Mouse (Mus musculus) retina, embryonic 14.5 days (tissue): ENCODE measurements around the gene Rsph9.

Experiments
- DNase-seq: peaks from one replicate; pipeline ENCODE4 v3.0.0-alpha.2; 2015; ENCODE audit warnings: low spot score

Gene Rsph9

GRCm38 (mm10) chr17:46102608-46103159, 41.3 kb downstream of the Rsph9 start:
- no peak for DNase-seq

DNA sequence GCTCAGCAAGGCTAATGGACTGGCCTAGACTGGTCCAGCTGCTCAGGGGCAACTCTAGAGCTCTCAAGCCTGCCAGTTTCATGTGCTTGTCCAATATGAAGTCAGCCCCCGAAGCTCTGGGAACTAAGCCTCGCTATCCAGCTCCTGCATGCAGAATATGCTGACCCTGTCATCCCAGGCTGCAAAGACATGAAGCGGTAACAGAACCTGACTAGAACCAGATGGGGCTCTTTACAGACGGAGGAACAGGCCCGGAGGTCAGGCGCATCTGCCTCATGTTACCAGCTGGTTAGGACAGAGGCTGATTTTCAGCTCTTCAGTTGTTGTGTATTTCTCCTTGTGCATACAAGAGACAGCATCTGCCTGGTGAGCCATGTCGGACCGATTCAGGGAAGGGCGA, 42.1 kb downstream of the Rsph9 start:
- DNase-seq: no peak

GRCm38 (mm10) chr17:46098525-46098924, 45.5 kb downstream of the Rsph9 start:
- no peak for DNase-seq

DNA sequence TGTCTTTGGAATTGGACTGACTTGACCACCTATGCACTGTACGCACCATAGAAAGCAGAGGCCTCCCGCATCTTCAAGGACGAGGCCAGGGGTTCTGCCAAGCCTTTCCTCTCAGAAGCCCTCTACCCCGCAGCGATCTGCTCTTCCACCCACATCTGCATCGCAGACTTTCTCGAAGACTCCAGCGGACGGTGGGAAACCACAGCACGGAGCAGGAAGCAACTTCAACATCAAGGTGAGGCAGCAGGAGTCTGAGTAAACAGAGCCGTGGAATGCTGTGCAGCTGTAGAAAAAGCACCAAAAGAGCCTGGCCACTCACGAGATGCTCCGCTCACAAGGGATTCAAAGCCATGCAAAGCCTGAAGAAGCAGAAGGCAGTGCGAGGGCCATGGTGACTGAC, 52.1 kb downstream of the Rsph9 start:
- DNase-seq: no peak

GRCm38 (mm10) chr17:46091351-46091750, 52.7 kb downstream of the Rsph9 start:
- DNase-seq: no peak

DNA sequence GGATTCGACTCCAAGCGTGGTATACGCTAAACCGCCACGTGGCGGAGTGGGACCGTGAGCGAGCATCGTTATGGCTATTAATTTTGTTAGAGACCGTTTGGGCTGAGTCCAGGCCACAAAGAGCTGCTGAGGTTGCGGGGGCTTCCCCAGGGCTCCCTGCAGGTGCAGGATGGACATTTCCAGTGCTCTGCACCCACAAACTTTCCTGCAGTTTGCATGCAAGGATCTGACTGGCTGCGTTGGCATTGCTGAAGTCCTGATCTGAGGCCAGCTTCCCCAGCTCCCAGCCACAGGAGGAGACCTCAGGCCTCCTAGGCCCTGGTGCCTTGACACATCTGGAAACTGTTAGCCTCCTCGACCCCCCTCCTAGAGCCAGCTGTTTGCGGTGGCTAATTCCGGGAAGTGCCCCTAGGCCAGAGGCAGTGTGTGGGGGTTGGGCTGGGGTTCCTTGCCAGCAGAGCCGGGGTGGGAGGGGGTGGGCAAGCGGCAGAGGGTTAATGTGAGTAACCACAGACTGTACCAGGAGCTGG, 57.6 kb downstream of the Rsph9 start:
- DNase-seq: no peak

DNA sequence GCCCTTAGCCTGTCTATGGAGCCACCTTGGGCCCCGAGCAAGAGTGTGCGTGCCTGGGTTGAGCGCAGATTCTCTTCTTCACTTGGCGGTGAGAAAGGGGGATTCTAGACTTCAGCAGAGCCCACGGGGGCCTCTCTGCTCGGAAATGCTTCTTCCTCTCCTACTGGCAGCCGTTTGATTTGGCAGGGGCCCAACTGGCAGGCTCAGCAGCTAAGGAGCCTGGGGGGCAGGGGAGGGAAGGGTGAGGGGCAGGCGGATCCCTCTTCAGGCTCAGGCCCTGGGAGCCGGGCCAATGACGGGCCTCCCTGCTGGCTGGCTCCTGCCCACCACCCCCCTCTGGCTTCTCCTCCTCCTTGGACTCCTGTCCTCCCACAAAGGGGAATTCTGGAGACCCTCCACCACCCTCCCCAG, 59.9 kb downstream of the Rsph9 start:
- DNase-seq: no peak

- no peak for DNase-seq
These were observed 60.6 kb downstream of the Rsph9 start for GRCm38 (mm10) chr17:46083381-46083780.

GRCm38 (mm10) chr17:46081657-46082056, 62.4 kb downstream of the Rsph9 start:
- no peak for DNase-seq

DNA sequence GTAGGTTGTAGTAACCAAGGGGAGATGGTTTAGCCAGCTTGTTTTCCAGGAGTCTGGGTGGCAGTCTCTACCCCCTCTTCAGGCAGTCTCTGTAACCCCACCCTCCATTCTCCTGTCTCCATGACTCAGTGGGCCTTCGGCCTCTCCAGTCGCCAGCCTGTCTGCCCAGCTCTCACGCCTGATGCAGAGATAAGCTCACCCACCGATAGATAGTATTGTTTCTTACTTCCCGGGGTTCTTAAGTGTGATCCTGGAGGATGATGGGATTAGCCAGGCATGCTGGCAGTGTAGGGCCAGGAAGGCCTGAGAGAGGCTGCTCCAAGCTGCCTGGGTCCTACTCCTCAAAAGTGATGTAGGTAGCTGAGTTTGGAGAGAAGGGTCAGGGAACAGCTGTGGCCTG, 63.0 kb downstream of the Rsph9 start:
- no peak for DNase-seq

DNA sequence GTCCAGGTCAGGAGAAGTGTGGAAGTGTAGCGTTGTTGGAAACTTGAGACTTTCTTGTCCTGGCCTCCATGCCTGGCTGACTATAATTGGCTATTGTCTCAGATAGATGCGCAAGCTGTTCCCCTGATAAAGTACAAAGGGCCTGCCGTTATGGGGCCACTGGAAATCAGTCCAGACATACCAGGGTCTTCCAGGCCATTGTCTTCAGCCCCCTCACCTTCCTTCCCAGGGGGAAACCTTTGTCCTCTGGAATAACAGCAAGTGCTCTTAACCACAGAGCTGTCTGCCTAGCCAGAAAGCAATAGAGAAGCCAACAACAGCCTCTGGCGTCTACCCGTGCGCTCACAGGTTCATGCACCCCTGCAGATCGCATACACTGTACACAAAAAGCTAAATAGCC, 63.6 kb downstream of the Rsph9 start:
- peak; percentile 28 for DNase-seq

DNA sequence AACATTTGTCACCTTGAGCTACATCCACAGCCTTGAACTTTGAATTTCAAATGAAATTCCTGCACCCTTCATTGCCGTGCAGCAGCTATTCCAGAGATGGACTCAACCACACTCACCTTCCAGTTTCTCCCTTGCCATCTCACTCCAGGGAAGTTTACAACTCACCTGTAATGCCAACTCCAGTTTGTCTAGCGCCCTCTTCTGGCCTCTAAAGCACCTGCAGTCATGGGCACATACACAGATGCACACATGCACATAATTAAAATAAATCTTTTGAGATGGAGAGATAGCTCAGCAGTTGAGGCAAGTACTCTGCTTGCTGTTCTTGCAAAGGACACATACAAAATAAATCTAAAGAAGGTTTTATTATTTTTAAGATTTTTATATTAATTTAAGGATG, 65.0 kb downstream of the Rsph9 start:
- DNase-seq: no peak

DNA sequence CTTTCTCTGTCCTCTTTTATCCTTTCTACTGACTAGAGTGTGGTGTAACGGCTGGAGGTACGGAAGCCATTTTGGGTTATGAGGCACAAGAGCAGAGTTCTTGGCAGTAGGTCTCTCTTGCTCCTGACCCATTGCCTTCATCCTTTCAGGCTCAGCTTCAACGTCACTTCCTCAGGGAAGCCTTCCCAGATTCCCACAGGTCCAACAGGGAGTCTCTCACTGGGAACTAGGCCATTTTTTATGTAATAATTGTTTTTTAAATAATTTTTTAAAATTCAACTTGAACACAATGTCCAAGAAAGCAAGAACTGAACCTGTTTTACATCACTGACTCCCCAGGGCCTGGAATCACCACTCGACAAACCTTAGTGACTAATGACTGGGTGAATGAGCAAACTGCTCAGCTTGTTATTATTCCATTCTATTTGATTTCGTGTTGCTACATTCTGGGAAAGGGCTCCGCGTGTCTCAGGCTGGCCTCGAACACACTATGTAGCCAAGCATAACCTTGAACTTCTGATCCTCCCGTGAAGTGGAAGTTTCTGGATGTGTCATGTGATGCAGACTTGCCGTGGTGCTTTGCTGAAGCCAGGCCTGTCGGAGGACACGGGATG, 66.0 kb downstream of the Rsph9 start:
- DNase-seq: no peak

GRCm38 (mm10) chr17:46076260-46076551, 67.8 kb downstream of the Rsph9 start:
- DNase-seq: no peak

- DNase-seq: no peak
These were observed 68.3 kb downstream of the Rsph9 start for GRCm38 (mm10) chr17:46075551-46076259.

DNA sequence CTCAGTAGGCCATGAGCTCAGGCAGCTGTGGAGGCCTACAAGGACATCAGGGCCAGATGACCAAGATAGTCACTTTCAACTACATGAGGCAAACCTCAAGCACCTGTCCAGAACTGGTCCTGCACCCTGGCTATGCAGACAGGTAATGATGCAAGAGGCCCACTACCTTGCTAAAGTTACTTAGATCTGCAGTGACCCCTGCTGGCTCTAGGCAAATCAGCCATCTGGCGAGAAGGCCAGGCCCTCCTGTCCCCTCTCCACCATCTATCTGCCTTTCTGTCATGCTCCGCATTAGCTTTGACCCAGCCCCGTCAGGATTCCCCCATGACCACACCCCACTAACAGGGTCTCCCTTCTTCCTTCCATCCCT, 68.9 kb downstream of the Rsph9 start:
- DNase-seq: peak; percentile 40

- no peak for DNase-seq
These were observed 69.5 kb downstream of the Rsph9 start for GRCm38 (mm10) chr17:46074398-46075115.

DNA sequence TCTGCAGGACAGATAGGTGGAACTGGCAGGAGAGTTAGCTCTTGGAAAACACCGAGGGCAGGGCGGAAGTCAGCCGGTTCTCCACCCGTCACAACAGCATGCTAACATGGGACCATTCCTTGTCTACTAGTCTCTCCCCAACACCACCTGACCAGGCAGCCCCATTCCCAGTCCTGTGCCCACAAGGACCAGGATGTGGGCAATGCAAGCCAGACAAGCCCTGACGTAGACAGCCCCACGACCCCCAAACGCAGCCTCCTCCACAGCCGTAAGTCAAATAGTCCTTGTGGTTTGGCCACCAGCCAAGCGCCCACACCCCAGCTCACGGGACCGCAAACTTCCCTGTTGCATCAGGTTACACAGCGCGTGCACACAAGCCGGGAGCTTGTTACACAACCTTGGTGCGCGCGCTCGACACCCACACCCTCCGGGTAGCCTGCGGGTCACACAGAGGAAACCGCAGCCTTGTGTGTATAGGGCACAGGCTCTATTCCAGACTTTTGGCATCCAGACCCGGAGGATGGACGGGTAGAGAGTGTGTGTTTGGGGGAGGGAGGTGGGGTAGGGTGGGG, 70.2 kb downstream of the Rsph9 start:
- no peak for DNase-seq
